Mouse (Mus musculus) limb, embryonic 11.5 days (tissue): ENCODE results near the gene Myo3a. TPM values are rescaled to one million over a fixed set of nuclear protein-coding genes. Genes with fewer than 3 reads are reported as not detected.
"Not testable (repeated sequence)": the region's sequence is repeated elsewhere in the genome, so short reads cannot be mapped to it uniquely, and the experiment has no call there.

Experiments used
- ATAC-seq: fragments of 200-750 bp; cut with Nextera tagmentation; 2 replicates; pipeline ENCODE4 v1.8.0; 2017; ENCODE audit warnings: low read depth; ENCODE audit not compliant: insufficient number of reproducible peaks, low FRiP score, low TSS enrichment
- DNase-seq: peaks from one replicate; pipeline ENCODE4 v3.0.0-alpha.2; 2015; ENCODE audit warnings: low spot score
- H3K27ac ChIP-seq: fragments of 300-500 bp; sonication (generic); replicated peaks from 2 replicates; pipeline ENCODE4 v1.5.1; 2014; ENCODE audit warnings: low read depth, mild to moderate bottlenecking, low read length
- H3K27me3 ChIP-seq: fragments of 300-500 bp; sonication (generic); 2 replicates; pipeline ENCODE4 v1.6.1; 2014; ENCODE audit warnings: mild to moderate bottlenecking, low read length, mixed read lengths; ENCODE audit not compliant: control insufficient read depth, insufficient read depth
- H3K36me3 ChIP-seq: fragments of 300-500 bp; sonication (generic); 2 replicates; pipeline ENCODE4 v1.6.1; 2014; ENCODE audit warnings: mild to moderate bottlenecking, low read length, moderate library complexity, mixed read lengths; ENCODE audit not compliant: control insufficient read depth, insufficient read depth
- H3K4me1 ChIP-seq: fragments of 300-500 bp; sonication (generic); 2 replicates; pipeline ENCODE4 v1.6.1; 2014; ENCODE audit warnings: low read length, mixed read lengths; ENCODE audit not compliant: control insufficient read depth, insufficient read depth
- H3K4me2 ChIP-seq: fragments of 300-500 bp; sonication (generic); 2 replicates; pipeline ENCODE4 v1.6.1; 2014; ENCODE audit warnings: low read depth, mild to moderate bottlenecking, moderate library complexity; ENCODE audit not compliant: severe bottlenecking
- H3K4me3 ChIP-seq: fragments of 300-500 bp; sonication (generic); 2 replicates; pipeline ENCODE4 v1.5.1; 2014; ENCODE audit warnings: low read depth, low read length
- H3K9ac ChIP-seq: fragments of 300-500 bp; sonication (generic); 2 replicates; pipeline ENCODE4 v1.6.1; 2014; ENCODE audit warnings: mild to moderate bottlenecking, low read length
- H3K9me3 ChIP-seq: fragments of 300-500 bp; sonication (generic); 2 replicates; pipeline ENCODE4 v1.6.1; 2016; ENCODE audit warnings: low read length; ENCODE audit not compliant: control insufficient read depth
- WGBS: fragments of 180-500 bp; shearing (Covaris S2); extraction: QIAGEN DNeasy Blood & Tissue Kit; methylation state at CpG from one replicate; pipeline ENCODE4 v1.1.7; 2014; 5-methylcytosine and 5-hydroxymethylcytosine counted together
- polyA plus RNA-seq: library from polyadenylated mRNA; unstranded; fragments of >200 nt; fragmentation: Nextera tagmentation; extraction: Ambion mirVana; gene quantifications from 2 replicates; pipeline ENCODE4 v1.2.1, GENCODE M21; 2014

The Myo3a gene
- polyA plus RNA-seq, 1 experiment from 2014 or later, result 0.04 TPM

GRCm38 (mm10) chr2:22297913-22298312 is 70.6 kb downstream of the Myo3a start:
- Histone ChIP-seq H3K27ac (no peak overlapping the region), H3K9ac (no peak overlapping the region), H3K27me3 (no peaks in the 10 kb centered on the region), H3K4me1 (no peaks in the 10 kb centered on the region), H3K9me3 (no peaks in the 10 kb centered on the region), H3K4me2 (no peak overlapping the region), H3K36me3 (no peaks in the 10 kb centered on the region), H3K4me3 (no peak overlapping the region)
- no peak for ATAC-seq
- DNase-seq, result no peak
- WGBS, result 74% methylated on average over 1 of the region's 1 CpGs

GRCm38 (mm10) chr2:22338269-22338857 is 111.1 kb downstream of the Myo3a start:
- Histone ChIP-seq H3K4me2 (peak overlapping the region; percentile 70), H3K36me3 (no peaks in the 10 kb centered on the region), H3K27me3 (no peaks in the 10 kb centered on the region), H3K4me3 (peak overlapping the region; percentile 31), H3K9ac (peak overlapping the region; percentile 61), H3K9me3 (no peaks in the 10 kb centered on the region), H3K27ac (no peak overlapping the region), H3K4me1 (no peaks in the 10 kb centered on the region)
- 13% methylated on average over 17 of the region's 32 CpGs for WGBS
- ATAC-seq (no peak), DNase-seq (peak; percentile 51)

- H3K9me3 ChIP-seq, H3K4me2 ChIP-seq, H3K4me3 ChIP-seq, H3K4me1 ChIP-seq, H3K27me3 ChIP-seq, H3K9ac ChIP-seq, H3K27ac ChIP-seq, ATAC-seq, DNase-seq, H3K36me3 ChIP-seq: not testable (repeated sequence)
- 92% methylated on average over 11 of the region's 11 CpGs for WGBS
These were observed 183.2 kb downstream of the Myo3a start for GRCm38 (mm10) chr2:22410511-22410910.

- H3K27ac ChIP-seq, result no peak overlapping the region
- H3K9me3 ChIP-seq, result no peaks in the 10 kb centered on the region
- no peak for DNase-seq
- ATAC-seq, result no peak
- WGBS, result 86% methylated on average over 6 of the region's 6 CpGs
- no peaks in the 10 kb centered on the region for H3K4me1 ChIP-seq
- no peaks in the 10 kb centered on the region for H3K36me3 ChIP-seq
- H3K9ac ChIP-seq, result no peak overlapping the region
- H3K27me3 ChIP-seq, result no peaks in the 10 kb centered on the region
- no peak overlapping the region for H3K4me3 ChIP-seq
- no peak overlapping the region for H3K4me2 ChIP-seq
These were observed 321.1 kb downstream of the Myo3a start for GRCm38 (mm10) chr2:22548421-22548820.

- H3K4me1 ChIP-seq, H3K27me3 ChIP-seq, H3K4me2 ChIP-seq, H3K9me3 ChIP-seq, DNase-seq, H3K4me3 ChIP-seq, H3K27ac ChIP-seq, H3K9ac ChIP-seq, H3K36me3 ChIP-seq: not testable (repeated sequence)
- peak; percentile 89 for ATAC-seq
- 83% methylated on average over 13 of the region's 14 CpGs for WGBS
These were observed 360.3 kb downstream of the Myo3a start for GRCm38 (mm10) chr2:22587469-22588169.

- H3K27ac ChIP-seq, H3K9ac ChIP-seq, H3K9me3 ChIP-seq, DNase-seq, H3K36me3 ChIP-seq, H3K27me3 ChIP-seq, H3K4me2 ChIP-seq, H3K4me3 ChIP-seq, H3K4me1 ChIP-seq: not testable (repeated sequence)
- ATAC-seq, result peak; percentile 45
- WGBS, result 84% methylated on average over 5 of the region's 5 CpGs
These were observed 360.9 kb downstream of the Myo3a start for GRCm38 (mm10) chr2:22588170-22588541.

GRCm38 (mm10) chr2:22588673-22589381 is 361.5 kb downstream of the Myo3a start:
- 69% methylated on average over 12 of the region's 12 CpGs for WGBS
- H3K4me3 ChIP-seq, H3K27me3 ChIP-seq, H3K27ac ChIP-seq, H3K36me3 ChIP-seq, H3K4me2 ChIP-seq, DNase-seq, H3K9ac ChIP-seq, H3K4me1 ChIP-seq, H3K9me3 ChIP-seq: not testable (repeated sequence)
- ATAC-seq, result peak; percentile 97

- H3K4me3 ChIP-seq, H3K9me3 ChIP-seq, H3K36me3 ChIP-seq, DNase-seq, H3K27me3 ChIP-seq, H3K9ac ChIP-seq, H3K4me1 ChIP-seq, H3K4me2 ChIP-seq, H3K27ac ChIP-seq: not testable (repeated sequence)
- peak; percentile 95 for ATAC-seq
- WGBS, result 89% methylated on average over 16 of the region's 17 CpGs
These were observed 362.3 kb downstream of the Myo3a start for GRCm38 (mm10) chr2:22589382-22590205.
